Mouse (Mus musculus) mesoderm, embryonic 11.5 days (tissue): ENCODE measurements around the gene Hspa1l.

ENCODE experiments used
- DNase-seq: peaks from one replicate; pipeline ENCODE4 v3.0.0-alpha.2; 2012; ENCODE audit warnings: low read depth, low spot score

Gene Hspa1l

DNA sequence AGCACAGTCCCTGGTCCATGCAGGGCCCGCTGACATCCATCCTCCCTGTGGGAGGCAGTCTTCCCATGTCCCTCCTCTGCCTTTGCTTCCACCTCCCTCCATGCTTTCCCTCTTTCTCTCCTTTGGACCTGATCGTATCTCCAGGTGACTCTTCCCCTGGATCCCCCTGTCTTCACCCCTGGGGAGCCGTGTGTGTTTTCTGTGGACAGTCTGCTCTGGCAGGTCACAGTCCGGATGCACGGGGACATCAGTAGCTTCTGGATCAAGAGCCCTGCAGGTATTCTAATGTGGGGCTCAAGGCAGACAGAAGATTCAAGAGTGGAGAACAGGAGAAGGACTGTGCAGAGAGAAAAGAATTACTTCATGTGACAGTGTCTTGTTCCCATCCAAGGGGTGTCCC, 50.7 kb downstream of the Hspa1l start:
- DNase-seq, result no peak

DNA sequence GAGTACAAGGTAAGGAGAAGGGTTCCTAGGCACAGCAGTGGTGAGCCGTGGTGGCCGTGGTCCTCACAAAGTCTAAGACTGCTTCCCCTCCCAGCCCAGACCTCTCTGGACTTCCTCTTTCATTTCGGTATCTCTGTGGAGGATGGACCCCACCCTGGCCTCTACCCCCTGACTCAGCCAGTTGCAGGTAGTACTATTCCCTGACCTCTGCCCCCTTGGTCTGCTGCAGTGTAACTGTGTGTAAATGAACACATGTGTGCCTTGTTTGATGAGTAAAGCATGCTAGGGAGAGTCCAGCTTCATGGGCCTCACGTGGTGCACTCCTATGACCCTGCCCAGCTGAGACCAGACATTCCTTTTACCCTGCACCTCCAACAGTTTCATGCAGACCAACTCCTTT, 51.3 kb downstream of the Hspa1l start:
- DNase-seq, result no peak

DNA sequence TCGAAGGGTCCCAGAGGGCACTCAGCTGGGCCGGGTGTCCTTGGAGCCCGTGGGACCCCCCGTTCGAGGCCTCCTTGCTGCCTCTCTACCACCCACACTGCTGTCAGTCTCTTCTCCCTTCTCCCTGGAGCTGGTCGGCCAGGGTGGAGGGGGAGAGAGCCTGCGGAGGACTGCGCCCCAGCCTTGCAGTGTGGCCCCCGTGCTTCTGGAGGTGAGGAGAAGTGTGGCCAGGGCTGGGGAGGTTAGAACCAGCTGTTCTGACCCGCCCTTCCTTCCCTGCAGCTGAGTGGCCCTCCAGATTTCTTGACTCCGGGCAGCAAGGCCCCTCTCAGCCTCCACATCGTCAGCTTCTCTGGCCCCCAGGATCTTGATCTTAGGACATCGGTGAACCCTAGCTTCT, 51.8 kb downstream of the Hspa1l start:
- DNase-seq, result no peak

DNA sequence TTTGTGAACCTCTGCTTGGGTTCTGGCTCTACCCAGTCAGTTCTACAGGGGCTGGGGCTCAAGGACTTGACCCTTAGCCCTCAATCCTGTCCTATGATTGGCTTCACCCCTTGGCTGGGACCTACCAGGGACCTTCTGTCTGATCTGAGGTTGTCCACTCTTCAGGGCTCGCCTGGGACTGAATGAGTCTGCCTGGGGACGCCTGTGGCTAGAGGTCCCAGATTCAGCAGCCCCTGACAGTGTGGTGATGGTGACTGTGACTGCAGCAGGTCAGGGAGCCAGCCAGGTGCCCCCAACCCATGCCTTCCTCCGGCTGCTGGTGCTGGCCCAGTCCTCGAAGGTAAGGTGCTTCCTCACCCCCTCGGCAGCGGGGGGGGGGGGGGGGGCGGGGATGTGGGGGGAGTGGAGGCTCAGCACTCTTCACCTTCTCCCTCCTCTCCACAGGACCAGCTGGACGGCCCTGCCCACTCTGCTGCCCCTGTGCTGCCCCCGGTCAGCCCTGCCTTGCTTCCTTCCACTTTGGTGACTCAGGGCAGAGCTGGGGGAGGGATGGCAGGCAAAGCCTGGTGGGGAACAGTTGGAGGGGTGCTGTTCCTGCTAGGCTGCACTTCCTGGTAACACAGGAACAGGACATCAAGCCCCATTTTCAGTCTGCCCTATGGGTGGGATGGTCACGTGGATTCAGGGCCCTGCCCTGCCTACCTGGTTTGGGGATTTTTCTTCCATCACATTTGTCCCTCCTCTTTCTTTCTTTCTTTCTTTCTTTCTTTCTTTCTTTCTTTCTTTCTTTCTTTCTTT, 52.4 kb downstream of the Hspa1l start:
- DNase-seq, result no peak

DNA sequence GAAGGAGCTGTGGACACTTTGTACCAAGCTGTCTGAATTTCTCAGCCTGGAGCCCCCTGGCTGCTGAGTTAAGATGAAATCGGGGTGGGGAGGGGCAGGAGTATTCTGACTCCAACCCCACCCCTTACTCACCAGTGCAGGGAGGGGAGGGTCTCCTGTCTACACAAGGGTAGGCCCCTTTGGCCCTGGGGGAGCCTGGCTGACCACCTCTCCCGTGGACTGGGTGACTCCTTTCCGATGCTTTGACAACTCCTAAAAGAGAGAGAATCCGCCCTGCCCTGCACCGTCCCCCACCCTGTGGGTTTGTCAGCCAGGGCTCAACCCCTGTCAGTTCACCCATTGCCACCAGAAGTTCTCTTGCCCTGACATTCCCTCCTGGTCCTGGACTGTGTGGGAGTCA, 53.7 kb downstream of the Hspa1l start:
- DNase-seq, result no peak

DNA sequence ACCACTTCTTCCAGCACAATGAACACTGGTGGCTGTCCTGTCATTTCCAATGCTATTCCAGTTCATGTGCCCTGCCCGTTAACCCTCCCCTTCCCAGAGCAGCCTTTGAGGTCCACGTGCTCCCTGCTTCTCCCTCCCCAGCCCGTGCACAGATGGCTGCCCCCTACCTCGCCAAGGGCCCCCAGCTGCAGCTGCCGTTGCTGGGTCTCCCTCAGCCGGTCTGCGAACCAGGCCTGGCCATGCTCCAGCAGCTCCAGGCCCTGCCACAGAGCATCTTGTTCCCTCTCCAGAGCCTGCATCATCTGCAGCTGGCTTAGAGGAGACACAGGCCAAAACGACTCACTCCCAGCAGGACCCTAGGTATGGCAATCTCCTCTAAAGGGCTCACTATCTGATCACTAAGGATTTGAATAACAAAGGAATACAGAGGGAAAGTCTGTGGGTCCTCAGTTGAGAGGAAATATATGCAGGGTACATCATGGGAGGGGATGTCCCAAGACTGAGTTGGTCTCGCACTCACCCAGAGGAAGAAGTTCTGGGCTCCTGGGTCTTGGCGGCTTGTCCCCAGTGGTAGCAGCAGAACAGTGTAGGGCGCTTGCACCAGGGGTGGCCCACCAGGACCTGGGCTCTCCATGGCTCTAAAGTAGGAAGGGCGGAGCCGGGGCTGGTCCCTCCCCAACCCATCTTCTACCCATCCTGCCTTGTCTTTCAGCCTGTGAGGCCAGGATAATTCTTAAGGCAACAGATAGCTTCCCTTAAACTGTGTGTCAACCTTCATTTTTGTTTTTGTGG, 55.0 kb downstream of the Hspa1l start, which contains the start of gene Sapcd1:
Gene Sapcd1, minus strand, starts transcription at position 740 of the 792 bp plus-strand sequence.
- DNase-seq, result no peak

DNA sequence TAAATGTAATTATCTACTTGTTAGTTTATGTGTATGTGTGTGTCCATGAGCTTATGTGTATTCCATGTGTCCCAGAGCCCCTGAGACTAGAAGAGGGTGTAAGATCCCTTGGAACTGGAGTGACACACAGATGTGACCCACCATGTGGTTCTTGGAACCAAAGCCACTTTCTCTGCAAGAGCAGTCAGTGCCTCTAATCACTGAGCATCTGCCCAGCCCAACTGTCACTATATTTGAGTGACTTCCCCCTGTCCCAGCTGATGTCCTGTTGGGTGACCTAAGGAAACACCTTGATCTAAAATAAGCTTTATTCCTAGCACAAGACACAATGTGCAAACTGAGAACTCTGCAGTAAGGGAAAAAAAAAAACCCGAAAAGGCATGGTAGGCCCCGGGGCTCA, 55.8 kb downstream of the Hspa1l start:
- no peak for DNase-seq
